Mouse (Mus musculus) 416B (cell line): ENCODE measurements around the gene Igfbp5.

ENCODE experiments used
- DNase-seq: peaks from one replicate; pipeline ENCODE4 v3.0.0; 2011; ENCODE audit warnings: low read depth

Igfbp5 gene

DNA sequence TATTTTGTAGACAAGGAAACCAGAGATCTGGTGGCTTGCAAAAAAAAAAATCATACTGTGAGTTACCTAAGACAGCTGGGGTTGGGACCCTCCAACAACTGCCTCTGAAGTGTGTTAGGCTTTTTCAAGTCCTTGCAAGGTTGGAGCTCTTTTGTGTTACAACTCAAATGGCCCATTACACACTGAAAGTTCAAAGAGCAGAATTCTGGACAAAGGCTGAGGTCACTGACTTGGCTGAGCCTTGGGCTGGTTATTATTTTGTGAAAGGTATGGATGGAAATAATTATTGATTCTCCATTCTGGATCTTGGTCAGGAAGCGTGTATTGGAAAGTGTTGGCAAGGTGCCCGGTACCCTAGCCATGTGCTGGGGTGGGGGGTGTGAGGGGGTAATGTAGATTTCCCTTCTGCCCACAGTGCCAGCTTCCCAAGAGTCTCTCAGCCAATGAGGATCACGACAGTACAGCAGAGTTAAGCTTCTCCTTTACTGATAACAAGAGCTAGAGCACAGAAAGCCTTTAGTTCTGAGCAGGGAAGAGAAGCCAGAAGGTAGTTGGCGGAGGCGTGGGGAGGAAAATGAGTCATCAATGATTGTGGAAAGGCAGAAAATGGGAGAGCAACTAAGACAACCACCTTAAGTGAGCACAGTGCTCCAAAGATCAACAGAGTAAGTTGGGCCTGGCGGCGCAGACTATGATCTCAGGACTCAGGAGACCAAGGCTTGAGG, 64.6 kb downstream of the Igfbp5 start:
- DNase-seq, result no peak

DNA sequence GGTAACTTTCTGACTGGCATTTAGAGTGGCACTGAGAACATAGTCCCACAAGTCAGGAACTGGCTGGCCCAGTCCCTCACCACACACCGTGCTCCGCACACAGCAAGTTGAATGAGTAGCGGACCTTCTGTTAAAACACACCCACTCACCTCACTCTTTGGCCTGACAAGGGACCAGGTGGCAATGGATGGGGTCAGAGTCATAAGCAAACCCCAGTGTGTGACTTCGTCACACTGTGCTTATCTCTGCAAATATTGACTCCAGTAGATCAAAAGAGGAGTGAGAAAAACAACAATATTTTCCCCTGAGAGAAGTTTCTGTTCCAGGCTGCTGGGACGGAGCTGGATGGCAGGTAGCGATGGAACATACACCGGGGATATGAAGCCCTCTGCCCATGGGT, 65.4 kb downstream of the Igfbp5 start:
- DNase-seq, result no peak
